Mouse (Mus musculus): ENCODE measurements at regions not wholly inside any gene's neighbourhood (a gene's known extent, or its start where the extent isn't known, plus 50 kb on each side); places are given as distances from the start of the nearest gene placed in this dataset.

- H3K4me2 ChIP-seq (replicated peaks): no peak overlapping the region
- ATAC-seq (ENCODE audit: insufficient number of reproducible peaks, low FRiP score, low TSS enrichment, low read depth): no peak
- no peak overlapping the region for H3K27ac ChIP-seq (replicated peaks)
- WGBS: 87% methylated on average over 6 of the region's 6 CpGs
- no peaks in the 10 kb centered on the region for H3K36me3 ChIP-seq
- no peaks in the 10 kb centered on the region for H3K9me3 ChIP-seq (replicated peaks)
- no peak overlapping the region for H3K9ac ChIP-seq
- H3K4me1 ChIP-seq: no peaks in the 10 kb centered on the region
- no peaks in the 10 kb centered on the region for H3K27me3 ChIP-seq
- H3K4me3 ChIP-seq (replicated peaks): no peak overlapping the region
Observed at GRCm38 (mm10) chr15:59807723-59808122, 208.7 kb downstream of the 4933412E24Rik start.

- Histone ChIP-seq H3K4me1 (no peaks in the 10 kb centered on the region), H3K27me3 (no peaks in the 10 kb centered on the region), H3K9ac (no peak overlapping the region), H3K36me3 (no peaks in the 10 kb centered on the region), H3K27ac (replicated peaks) (no peak overlapping the region), H3K4me2 (replicated peaks) (no peak overlapping the region), H3K9me3 (replicated peaks) (no peaks in the 10 kb centered on the region), H3K4me3 (replicated peaks) (no peak overlapping the region)
- ATAC-seq (ENCODE audit: insufficient number of reproducible peaks, low FRiP score, low TSS enrichment, low read depth): no peak
- WGBS: 91% methylated on average over 2 of the region's 2 CpGs
Observed at GRCm38 (mm10) chr15:59805771-59806170, 210.6 kb downstream of the 4933412E24Rik start.

- no peaks in the 10 kb centered on the region for H3K9me3 ChIP-seq (replicated peaks)
- no peaks in the 10 kb centered on the region for H3K4me1 ChIP-seq
- no peak overlapping the region for H3K27ac ChIP-seq (replicated peaks)
- ATAC-seq (ENCODE audit: insufficient number of reproducible peaks, low FRiP score, low TSS enrichment, low read depth): no peak
- WGBS: 88% methylated on average over 2 of the region's 2 CpGs
- H3K36me3 ChIP-seq: no peaks in the 10 kb centered on the region
- no peak overlapping the region for H3K4me2 ChIP-seq (replicated peaks)
- no peak overlapping the region for H3K9ac ChIP-seq
- no peaks in the 10 kb centered on the region for H3K27me3 ChIP-seq
- no peak overlapping the region for H3K4me3 ChIP-seq (replicated peaks)
Observed at GRCm38 (mm10) chr15:59804821-59805220, 211.6 kb downstream of the 4933412E24Rik start.

- Histone ChIP-seq H3K4me2 (replicated peaks) (no peak overlapping the region), H3K4me3 (replicated peaks) (no peak overlapping the region), H3K27me3 (no peaks in the 10 kb centered on the region), H3K9me3 (replicated peaks) (no peaks in the 10 kb centered on the region), H3K27ac (replicated peaks) (no peak overlapping the region), H3K4me1 (no peaks in the 10 kb centered on the region), H3K9ac (no peak overlapping the region), H3K36me3 (no peaks in the 10 kb centered on the region)
- ATAC-seq (ENCODE audit: insufficient number of reproducible peaks, low FRiP score, low TSS enrichment, low read depth): no peak
- WGBS: 81% methylated on average over 7 of the region's 7 CpGs
Observed at GRCm38 (mm10) chr15:59804394-59804793, 212.0 kb downstream of the 4933412E24Rik start.

- Histone ChIP-seq H3K27ac (replicated peaks) (no peak overlapping the region), H3K27me3 (no peaks in the 10 kb centered on the region), H3K4me3 (replicated peaks) (no peak overlapping the region), H3K36me3 (no peaks in the 10 kb centered on the region), H3K4me2 (replicated peaks) (no peak overlapping the region), H3K9ac (no peak overlapping the region), H3K4me1 (no peaks in the 10 kb centered on the region), H3K9me3 (replicated peaks) (no peaks in the 10 kb centered on the region)
- 87% methylated on average over 7 of the region's 7 CpGs for WGBS
- ATAC-seq (ENCODE audit: insufficient number of reproducible peaks, low FRiP score, low TSS enrichment, low read depth): no peak
Observed at GRCm38 (mm10) chr15:59802276-59802675, 214.1 kb downstream of the 4933412E24Rik start.

GRCm38 (mm10) chr15:59799124-59799815 is 217.1 kb downstream of the 4933412E24Rik start:
- Histone ChIP-seq H3K4me2 (replicated peaks) (no peak overlapping the region), H3K9me3 (replicated peaks) (no peaks in the 10 kb centered on the region), H3K4me3 (replicated peaks) (no peak overlapping the region), H3K9ac (no peak overlapping the region), H3K4me1 (no peaks in the 10 kb centered on the region), H3K36me3 (no peaks in the 10 kb centered on the region), H3K27me3 (no peaks in the 10 kb centered on the region), H3K27ac (replicated peaks) (no peak overlapping the region)
- ATAC-seq (ENCODE audit: insufficient number of reproducible peaks, low FRiP score, low TSS enrichment, low read depth): no peak
- WGBS: 90% methylated on average over 3 of the region's 3 CpGs

GRCm38 (mm10) chr15:59798486-59798885 is 217.9 kb downstream of the 4933412E24Rik start:
- Histone ChIP-seq H3K27me3 (no peaks in the 10 kb centered on the region), H3K36me3 (no peaks in the 10 kb centered on the region), H3K27ac (replicated peaks) (no peak overlapping the region), H3K9me3 (replicated peaks) (no peaks in the 10 kb centered on the region), H3K4me3 (replicated peaks) (no peak overlapping the region), H3K9ac (no peak overlapping the region), H3K4me2 (replicated peaks) (no peak overlapping the region), H3K4me1 (no peaks in the 10 kb centered on the region)
- no peak for ATAC-seq (ENCODE audit: insufficient number of reproducible peaks, low FRiP score, low TSS enrichment, low read depth)

- Histone ChIP-seq H3K9ac (no peak overlapping the region), H3K36me3 (no peaks in the 10 kb centered on the region), H3K4me2 (replicated peaks) (no peak overlapping the region), H3K27me3 (no peaks in the 10 kb centered on the region), H3K4me1 (no peaks in the 10 kb centered on the region), H3K27ac (replicated peaks) (no peak overlapping the region), H3K4me3 (replicated peaks) (no peak overlapping the region), H3K9me3 (replicated peaks) (no peaks in the 10 kb centered on the region)
- WGBS: 82% methylated on average over 5 of the region's 5 CpGs
- no peak for ATAC-seq (ENCODE audit: insufficient number of reproducible peaks, low FRiP score, low TSS enrichment, low read depth)
Observed at GRCm38 (mm10) chr15:59795717-59796116, 220.7 kb downstream of the 4933412E24Rik start.

- Histone ChIP-seq H3K4me2 (replicated peaks) (no peak overlapping the region), H3K36me3 (no peaks in the 10 kb centered on the region), H3K9ac (no peak overlapping the region), H3K9me3 (replicated peaks) (no peaks in the 10 kb centered on the region), H3K4me1 (no peaks in the 10 kb centered on the region), H3K27ac (replicated peaks) (no peak overlapping the region), H3K4me3 (replicated peaks) (no peak overlapping the region), H3K27me3 (no peaks in the 10 kb centered on the region)
- 86% methylated on average over 6 of the region's 6 CpGs for WGBS
- no peak for ATAC-seq (ENCODE audit: insufficient number of reproducible peaks, low FRiP score, low TSS enrichment, low read depth)
Observed at GRCm38 (mm10) chr15:59794871-59795270, 221.5 kb downstream of the 4933412E24Rik start.

GRCm38 (mm10) chr15:59786706-59787425 is 229.5 kb downstream of the 4933412E24Rik start:
- WGBS: 77% methylated on average over 4 of the region's 4 CpGs
- H3K4me3 ChIP-seq (replicated peaks): no peak overlapping the region
- H3K9ac ChIP-seq: no peak overlapping the region
- H3K27me3 ChIP-seq: no peaks in the 10 kb centered on the region
- H3K9me3 ChIP-seq (replicated peaks): no peaks in the 10 kb centered on the region
- H3K36me3 ChIP-seq: no peaks in the 10 kb centered on the region
- no peak overlapping the region for H3K4me2 ChIP-seq (replicated peaks)
- H3K4me1 ChIP-seq: peaks cover 16% of the 10 kb centered on the region
- ATAC-seq (ENCODE audit: insufficient number of reproducible peaks, low FRiP score, low TSS enrichment, low read depth): no peak
- H3K27ac ChIP-seq (replicated peaks): no peak overlapping the region

- no peak for ATAC-seq (ENCODE audit: insufficient number of reproducible peaks, low FRiP score, low TSS enrichment, low read depth)
- Histone ChIP-seq H3K9ac (no peak overlapping the region), H3K4me1 (peaks cover 16% of the 10 kb centered on the region), H3K27me3 (no peaks in the 10 kb centered on the region), H3K4me3 (replicated peaks) (no peak overlapping the region), H3K36me3 (no peaks in the 10 kb centered on the region), H3K4me2 (replicated peaks) (no peak overlapping the region), H3K27ac (replicated peaks) (no peak overlapping the region), H3K9me3 (replicated peaks) (no peaks in the 10 kb centered on the region)
- 76% methylated on average over 5 of the region's 5 CpGs for WGBS
Observed at GRCm38 (mm10) chr15:59785981-59786380, 230.4 kb downstream of the 4933412E24Rik start.

DNA sequence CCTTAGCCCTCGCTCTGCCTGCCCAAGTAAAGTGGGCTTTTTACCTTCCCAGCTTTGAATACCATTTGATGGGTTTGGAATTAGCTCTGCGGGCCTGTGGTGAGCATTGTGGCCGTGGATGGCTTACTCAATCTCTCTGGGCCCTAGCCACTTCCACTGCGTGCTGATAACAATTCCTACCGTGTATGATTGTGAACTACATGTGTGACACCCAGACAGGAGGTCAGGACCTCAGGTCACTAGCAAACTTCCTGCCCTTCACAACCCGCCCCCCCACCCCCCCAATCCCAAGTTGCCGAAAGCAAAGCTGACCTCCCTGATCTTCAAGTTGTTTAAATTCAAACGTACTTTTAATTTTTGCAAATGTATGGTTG is 231.9 kb downstream of the 4933412E24Rik start:
- no peaks in the 10 kb centered on the region for H3K36me3 ChIP-seq
- H3K9me3 ChIP-seq (replicated peaks): no peaks in the 10 kb centered on the region
- H3K4me3 ChIP-seq (replicated peaks): no peak overlapping the region
- no peaks in the 10 kb centered on the region for H3K27me3 ChIP-seq
- H3K4me1 ChIP-seq: peaks cover 16% of the 10 kb centered on the region
- no peak for ATAC-seq (ENCODE audit: insufficient number of reproducible peaks, low FRiP score, low TSS enrichment, low read depth)
- 34% methylated on average over 8 of the region's 8 CpGs for WGBS
- no peak overlapping the region for H3K27ac ChIP-seq (replicated peaks)
- no peak overlapping the region for H3K9ac ChIP-seq
- no peak overlapping the region for H3K4me2 ChIP-seq (replicated peaks)
